Mouse (Mus musculus) c-Kit-positive CD71-positive TER-119-positive erythroid progenitor cells, embryonic 14.5 days (primary cell): ENCODE data around the gene Slc10a2.
"Not testable (repeated sequence)": the region's sequence is repeated elsewhere in the genome, so short reads cannot be mapped to it uniquely, and the experiment has no call there.

Experiments used
- DNase-seq: peaks from one replicate; pipeline ENCODE4 v3.0.0-alpha.2; 2013; ENCODE audit warnings: low spot score

The Slc10a2 gene

GRCm38 (mm10) chr8:5105186-5105585, at the start of gene Slc10a2:
Gene Slc10a2, minus strand, starts transcription at chr8:5105351.
- DNase-seq = no peak

DNA sequence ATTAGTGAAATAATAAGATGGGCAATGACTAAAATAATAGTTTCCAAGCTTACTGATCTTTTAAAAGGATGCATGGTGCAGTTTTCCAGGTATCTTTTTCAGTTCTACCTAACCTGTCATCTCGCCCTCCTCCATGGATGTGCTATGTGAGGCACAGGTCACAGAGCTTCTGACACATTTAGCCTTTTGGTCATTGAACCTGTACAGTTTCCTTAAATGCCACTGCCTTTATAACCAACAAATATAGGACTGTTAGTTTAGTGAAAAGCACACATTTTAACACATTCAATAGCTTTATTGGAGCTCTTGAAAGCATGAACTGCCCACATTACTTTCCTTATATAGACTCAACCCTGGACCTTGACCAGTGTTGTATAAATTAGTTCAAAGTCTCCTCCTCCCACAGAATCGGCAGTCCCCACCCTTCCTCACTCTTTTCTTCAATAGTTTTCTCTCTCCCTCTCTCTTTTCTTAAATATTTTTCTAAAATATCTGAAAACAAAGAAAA, 24.2 kb upstream of the Slc10a2 start:
- DNase-seq = no peak

DNA sequence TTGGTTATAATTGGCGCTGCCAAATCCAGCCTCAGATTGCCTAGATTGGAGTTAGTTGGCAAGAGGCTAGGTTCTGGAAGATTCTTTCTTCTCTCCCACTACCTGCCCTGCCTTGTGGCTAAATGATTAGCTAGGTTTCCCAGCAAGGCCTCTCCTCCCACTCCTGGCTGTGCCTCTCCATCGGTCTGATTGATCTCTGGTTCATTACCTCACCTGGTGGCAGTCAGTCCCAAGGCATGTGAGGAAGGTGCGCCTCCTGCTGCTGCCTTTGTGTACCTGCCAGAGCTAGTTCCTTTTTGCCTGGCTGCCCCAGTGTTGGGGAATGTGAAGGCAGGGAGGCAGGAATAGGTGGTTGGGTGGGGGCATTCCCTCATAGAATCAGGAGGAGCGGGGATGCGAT, 1.7 kb upstream of the Slc10a2 start:
- DNase-seq = no peak

GRCm38 (mm10) chr8:5095392-5095791, 9.8 kb downstream of the Slc10a2 start:
- DNase-seq = no peak

DNA sequence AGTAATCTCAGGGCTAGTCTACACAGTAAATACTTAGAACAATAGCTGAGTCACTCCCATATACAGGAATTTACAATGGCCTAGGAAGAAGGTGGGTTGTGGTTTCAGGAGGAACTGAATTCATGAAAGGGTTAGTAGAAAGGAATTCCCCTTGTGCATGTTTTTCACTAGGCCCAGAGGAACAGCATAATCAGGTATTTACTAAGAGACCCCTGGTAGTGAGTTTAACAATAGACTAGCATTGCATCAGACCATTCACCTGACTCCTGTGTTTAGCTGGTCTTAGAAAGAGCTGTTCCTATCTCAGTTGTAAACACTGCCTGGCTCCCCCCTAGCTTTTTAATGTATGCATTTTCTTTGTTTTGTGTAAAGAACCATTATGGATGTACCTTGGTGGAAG, 11.2 kb downstream of the Slc10a2 start:
- DNase-seq = not testable (repeated sequence)

- no peak for DNase-seq
Measured at GRCm38 (mm10) chr8:5073654-5074293, 31.4 kb downstream of the Slc10a2 start.

DNA sequence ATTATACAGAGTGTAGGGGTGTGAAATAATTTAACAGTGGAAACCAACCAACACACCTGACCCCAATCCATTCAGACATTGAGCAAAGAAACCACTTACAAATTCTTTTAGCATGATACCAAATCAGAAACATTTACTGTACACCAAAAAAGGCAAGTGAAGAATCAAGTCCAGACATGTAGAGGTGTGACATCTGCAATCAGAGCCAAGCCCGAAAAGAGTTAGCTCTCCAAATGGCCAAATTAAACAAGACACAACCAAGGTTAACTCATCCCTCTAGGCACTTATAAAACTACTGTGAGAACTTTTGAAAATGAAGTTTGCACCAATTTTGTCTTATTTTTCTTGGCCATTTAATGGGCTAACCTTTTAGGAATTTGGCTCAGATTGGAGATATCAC, 46.3 kb downstream of the Slc10a2 start:
- DNase-seq = no peak

DNA sequence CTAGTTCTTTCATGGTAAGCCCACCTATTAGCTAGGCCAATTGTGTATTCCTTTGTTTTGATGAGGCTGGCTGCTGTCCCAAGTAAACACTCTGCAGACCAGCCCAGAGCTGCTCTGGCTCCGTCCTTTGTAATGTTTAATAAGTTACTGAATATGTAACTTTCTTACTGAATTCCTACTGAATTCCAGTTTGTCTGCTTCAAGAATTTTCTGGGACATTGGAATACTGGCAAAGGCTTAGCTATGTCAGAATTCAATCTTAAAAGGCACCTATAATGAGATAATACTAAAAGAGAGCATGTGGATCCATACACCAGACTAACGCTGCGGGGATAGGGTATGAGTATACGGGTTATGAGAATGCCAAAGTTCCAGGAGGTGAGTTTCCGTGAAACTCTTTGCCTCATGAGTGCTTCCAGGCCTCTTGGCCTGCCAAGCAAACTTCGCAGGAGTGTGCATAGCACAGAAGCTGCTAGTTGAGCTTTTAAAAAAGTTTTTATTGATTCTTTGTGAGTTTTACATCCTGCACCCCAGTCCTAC, 60.7 kb downstream of the Slc10a2 start:
- DNase-seq = not testable (repeated sequence)

- no peak for DNase-seq
Measured at GRCm38 (mm10) chr8:5038811-5039561, 66.2 kb downstream of the Slc10a2 start.
